Mouse (Mus musculus) heart, embryonic 16.5 days (tissue): Measurements from ENCODE around the gene Bglap3. TPM values are rescaled to one million over a fixed set of nuclear protein-coding genes. Genes with fewer than 3 reads are reported as not detected.
A peak's percentile ranks its signal among the peaks of the same experiment; 100 is the strongest.

Source experiments
- ATAC-seq: fragments of 200-750 bp; cut with Nextera tagmentation; replicated peaks from 2 replicates; pipeline ENCODE4 v1.8.0; 2017; ENCODE audit warnings: moderate number of reproducible peaks; ENCODE audit not compliant: insufficient read depth, low FRiP score; ENCODE audit errors: extremely low read depth
- H3K27ac ChIP-seq: fragments of 300-500 bp; sonication (generic); 2 replicates; pipeline ENCODE4 v1.5.1; 2014; ENCODE audit warnings: mild to moderate bottlenecking, low read length, control low read depth, moderate library complexity
- H3K27me3 ChIP-seq: fragments of 300-500 bp; sonication (generic); 2 replicates; pipeline ENCODE4 v1.6.1; 2014; ENCODE audit warnings: low read length, mixed read lengths; ENCODE audit not compliant: control insufficient read depth, insufficient read depth
- H3K36me3 ChIP-seq: fragments of 300-500 bp; sonication (generic); 2 replicates; pipeline ENCODE4 v1.6.1; 2014; ENCODE audit not compliant: control insufficient read depth, insufficient read depth
- H3K4me1 ChIP-seq: fragments of 300-500 bp; sonication (generic); 2 replicates; pipeline ENCODE4 v1.6.1; 2014; ENCODE audit warnings: low read length, mixed read lengths; ENCODE audit not compliant: control insufficient read depth, insufficient read depth
- H3K4me2 ChIP-seq: fragments of 300-500 bp; sonication (generic); 2 replicates; pipeline ENCODE4 v1.6.1; 2014; ENCODE audit warnings: low read depth, mild to moderate bottlenecking, control low read depth, low read length
- H3K4me3 ChIP-seq: fragments of 300-500 bp; sonication (generic); 2 replicates; pipeline ENCODE4 v1.5.1; 2014; ENCODE audit warnings: mild to moderate bottlenecking, control low read depth, low read length
- H3K9ac ChIP-seq: fragments of 300-500 bp; sonication (generic); 2 replicates; pipeline ENCODE4 v1.6.1; 2014; ENCODE audit warnings: low read length, control low read depth
- H3K9me3 ChIP-seq: fragments of 300-500 bp; sonication (generic); replicated peaks from 2 replicates; pipeline ENCODE4 v1.6.1; 2016; ENCODE audit warnings: low read length; ENCODE audit not compliant: control insufficient read depth
- WGBS: fragments of 180-500 bp; shearing (Covaris S2); extraction: QIAGEN DNeasy Blood & Tissue Kit; methylation state at CpG from one replicate; pipeline ENCODE4 v1.1.7; 2014; 5-methylcytosine and 5-hydroxymethylcytosine counted together
- polyA plus RNA-seq: library from polyadenylated mRNA; unstranded; fragments of >200 nt; fragmentation: Nextera tagmentation; extraction: Ambion mirVana; gene quantifications from 2 replicates; pipeline ENCODE4 v1.2.1, GENCODE M21; 2015

The Bglap3 gene
- polyA plus RNA-seq, 1 experiment from 2014 or later = 0.21 TPM

GRCm38 (mm10) chr3:88408953-88409352, 36.4 kb upstream of the Bglap3 start:
- peak overlapping the region; percentile 71 for H3K4me3 ChIP-seq
- no peak for ATAC-seq
- peaks cover 17% of the 10 kb centered on the region for H3K4me1 ChIP-seq
- peak overlapping the region; percentile 85 for H3K4me2 ChIP-seq
- H3K9me3 ChIP-seq = no peaks in the 10 kb centered on the region
- H3K9ac ChIP-seq = peak overlapping the region; percentile 94
- no peaks in the 10 kb centered on the region for H3K27me3 ChIP-seq
- H3K27ac ChIP-seq = no peak overlapping the region; the same call in 1 of the 2 replicates
- 37% methylated on average over 5 of the region's 5 CpGs for WGBS
- peaks cover 7% of the 10 kb centered on the region; the same call in 1 of the 2 replicates for H3K36me3 ChIP-seq

- Histone ChIP-seq H3K4me3 (no peak overlapping the region), H3K9ac (peak overlapping the region; percentile 31; the same call in 1 of the 2 replicates), H3K4me1 (peaks cover 17% of the 10 kb centered on the region), H3K36me3 (peaks cover 10% of the 10 kb centered on the region; the same call in 1 of the 2 replicates), H3K27me3 (no peaks in the 10 kb centered on the region), H3K4me2 (no peak overlapping the region), H3K27ac (no peak overlapping the region), H3K9me3 (no peaks in the 10 kb centered on the region)
- WGBS = 53% methylated on average over 7 of the region's 7 CpGs
- ATAC-seq = no peak
Measured at GRCm38 (mm10) chr3:88407529-88407928, 35.0 kb upstream of the Bglap3 start.

- no peak overlapping the region for H3K4me2 ChIP-seq
- no peak overlapping the region for H3K27ac ChIP-seq
- no peaks in the 10 kb centered on the region for H3K9me3 ChIP-seq
- peaks cover 6% of the 10 kb centered on the region; the same call in 1 of the 2 replicates for H3K36me3 ChIP-seq
- 0 out of 2 replicates have a peak, but pooled peaks have one; percentile 9 for ATAC-seq
- no peak overlapping the region for H3K4me3 ChIP-seq
- H3K9ac ChIP-seq = no peak overlapping the region
- H3K4me1 ChIP-seq = peaks cover 17% of the 10 kb centered on the region
- 1% methylated on average over 2 of the region's 2 CpGs for WGBS
- no peaks in the 10 kb centered on the region for H3K27me3 ChIP-seq
Measured at GRCm38 (mm10) chr3:88407090-88407489, 34.5 kb upstream of the Bglap3 start.

GRCm38 (mm10) chr3:88403522-88404230, 31.1 kb upstream of the Bglap3 start:
- no peak overlapping the region for H3K9ac ChIP-seq
- H3K27me3 ChIP-seq = no peaks in the 10 kb centered on the region
- no peaks in the 10 kb centered on the region for H3K9me3 ChIP-seq
- H3K4me1 ChIP-seq = peaks cover 4% of the 10 kb centered on the region
- no peak overlapping the region for H3K4me2 ChIP-seq
- ATAC-seq = no peak
- H3K27ac ChIP-seq = no peak overlapping the region
- WGBS = 94% methylated on average over 10 of the region's 10 CpGs
- no peak overlapping the region for H3K4me3 ChIP-seq
- H3K36me3 ChIP-seq = peaks cover 11% of the 10 kb centered on the region

GRCm38 (mm10) chr3:88398666-88399065, 26.1 kb upstream of the Bglap3 start:
- 83% methylated on average over 2 of the region's 2 CpGs for WGBS
- H3K4me3 ChIP-seq = no peak overlapping the region
- no peaks in the 10 kb centered on the region for H3K27me3 ChIP-seq
- no peak overlapping the region for H3K9ac ChIP-seq
- H3K4me2 ChIP-seq = no peak overlapping the region
- peaks cover 9% of the 10 kb centered on the region for H3K36me3 ChIP-seq
- no peaks in the 10 kb centered on the region for H3K4me1 ChIP-seq
- no peak overlapping the region for H3K27ac ChIP-seq
- H3K9me3 ChIP-seq = no peaks in the 10 kb centered on the region
- no peak for ATAC-seq

- H3K4me2 ChIP-seq = no peak overlapping the region
- no peaks in the 10 kb centered on the region for H3K4me1 ChIP-seq
- H3K27ac ChIP-seq = no peak overlapping the region
- no peaks in the 10 kb centered on the region for H3K27me3 ChIP-seq
- no peak overlapping the region for H3K4me3 ChIP-seq
- no peak for ATAC-seq
- no peaks in the 10 kb centered on the region for H3K9me3 ChIP-seq
- 79% methylated on average over 8 of the region's 8 CpGs for WGBS
- H3K36me3 ChIP-seq = peaks cover 9% of the 10 kb centered on the region
- H3K9ac ChIP-seq = no peak overlapping the region
Measured at GRCm38 (mm10) chr3:88395742-88396141, 23.2 kb upstream of the Bglap3 start.

- no peaks in the 10 kb centered on the region for H3K9me3 ChIP-seq
- peaks cover 11% of the 10 kb centered on the region for H3K36me3 ChIP-seq
- no peak overlapping the region for H3K9ac ChIP-seq
- H3K4me3 ChIP-seq = no peak overlapping the region
- H3K4me1 ChIP-seq = no peaks in the 10 kb centered on the region
- ATAC-seq = no peak
- no peak overlapping the region for H3K27ac ChIP-seq
- 91% methylated on average over 6 of the region's 6 CpGs for WGBS
- H3K27me3 ChIP-seq = no peaks in the 10 kb centered on the region
- H3K4me2 ChIP-seq = no peak overlapping the region
Measured at GRCm38 (mm10) chr3:88395288-88395687, 22.7 kb upstream of the Bglap3 start.

GRCm38 (mm10) chr3:88393776-88394375, 21.3 kb upstream of the Bglap3 start:
- H3K36me3 ChIP-seq = peaks cover 9% of the 10 kb centered on the region
- no peak overlapping the region for H3K4me2 ChIP-seq
- ATAC-seq = no peak; the same call in 1 of the 2 replicates
- no peaks in the 10 kb centered on the region for H3K4me1 ChIP-seq
- H3K27ac ChIP-seq = no peak overlapping the region
- H3K9me3 ChIP-seq = no peaks in the 10 kb centered on the region
- no peaks in the 10 kb centered on the region for H3K27me3 ChIP-seq
- no peak overlapping the region for H3K9ac ChIP-seq
- no peak overlapping the region for H3K4me3 ChIP-seq
- 80% methylated on average over 9 of the region's 9 CpGs for WGBS

GRCm38 (mm10) chr3:88384364-88384763, 11.8 kb upstream of the Bglap3 start, which contains the start of gene Bglap:
Bglap (minus strand) TSS chr3:88384464.
- Histone ChIP-seq H3K36me3 (no peaks in the 10 kb centered on the region), H3K4me2 (no peak within 1 kb of the TSS), H3K27ac (no peak within 1 kb of the TSS), H3K4me3 (no peak within 1 kb of the TSS), H3K4me1 (no peaks in the 10 kb centered on the region), H3K9me3 (no peaks in the 10 kb centered on the region), H3K9ac (no peak within 1 kb of the TSS), H3K27me3 (no peaks in the 10 kb centered on the region)
- no peak for ATAC-seq
- WGBS = 72% methylated on average over 5 of the region's 5 CpGs
